Mouse (Mus musculus) liver, adult 2 months (tissue): ENCODE measurements around the gene Nnmt.

ENCODE experiments used
- CTCF ChIP-seq: fragments of 200-500 bp; IDR thresholded peaks from 2 replicates; pipeline ENCODE4 v1.5.1; 2011; ENCODE audit warnings: low read depth, low read length, control low read depth
- POLR2A ChIP-seq: fragments of 200-500 bp; IDR thresholded peaks from 2 replicates; pipeline ENCODE4 v1.6.1; 2011; ENCODE audit warnings: low read length, control low read depth; ENCODE audit not compliant: insufficient read depth; ENCODE audit errors: extremely low read depth

GRCm38 (mm10) chr9:48633147-48633546, 28.2 kb upstream of the Nnmt start:
- TF ChIP-seq CTCF (no peak), POLR2A (no peak)
